Comparison of ENCODE assay signal across 8 mouse cellular contexts in genomic region chr11:50850989-50851601, GRCm38 (mm10). TPM values are rescaled to one million over a fixed set of nuclear protein-coding genes. Genes with fewer than 3 reads are reported as not detected.
DNase-seq lines count a peak whose midpoint lies in the region; ATAC-seq and TF ChIP-seq lines count a peak whose summit lies in the region.

No protein-coding gene starts in this region.

- ATAC-seq in heart, embryonic 13.5 days (ENCODE audit: extremely low read depth, insufficient number of reproducible peaks, low FRiP score, low TSS enrichment): no peak
- peak; percentile 67; the same call in 1 of the 2 replicates for ATAC-seq in kidney, embryonic 15.5 days (replicated peaks; ENCODE audit: low FRiP score)
- ATAC-seq in midbrain, embryonic 16.5 days: peak; percentile 48; the same call in 1 of the 2 replicates

- peaks cover 8% of the 10 kb centered on the region; the same call in 1 of the 2 replicates for H3K9me3 ChIP-seq in heart, embryonic 13.5 days
- no peaks in the 10 kb centered on the region for H3K9me3 ChIP-seq in ES-E14 (ENCODE audit: control insufficient read depth, insufficient read depth, low read depth, low read length)
- no peaks in the 10 kb centered on the region; the same call in 1 of the 2 replicates for H3K9me3 ChIP-seq in forebrain, embryonic 10.5 days
- H3K9me3 ChIP-seq in kidney, embryonic 15.5 days (replicated peaks): no peaks in the 10 kb centered on the region
- H3K9me3 ChIP-seq in midbrain, embryonic 16.5 days (replicated peaks; ENCODE audit: control insufficient read depth, low read length, poor library complexity, severe bottlenecking): 0 out of 2 replicates have a peak, but pooled peaks cover 3% of the 10 kb centered on the region

- peak overlapping the region; percentile 65 for H3K9ac ChIP-seq in heart, embryonic 13.5 days
- H3K9ac ChIP-seq in ES-E14 (ENCODE audit: insufficient read depth, low read depth, low read length, poor library complexity, severe bottlenecking): peak overlapping the region; percentile 39; the same call in 1 of the 2 replicates
- no peak overlapping the region for H3K9ac ChIP-seq in kidney, embryonic 15.5 days
- H3K9ac ChIP-seq in midbrain, embryonic 16.5 days (ENCODE audit: low read depth, low read length): peak overlapping the region; percentile 63

- intact Hi-C loops in heart, postnatal 25 days (cut with DNase I): no loop called here

- H3K4me1 ChIP-seq in heart, embryonic 13.5 days: peaks cover 32% of the 10 kb centered on the region
- H3K4me1 ChIP-seq in ES-E14 (ENCODE audit: control insufficient read depth in 2 of 2, insufficient read depth in 2 of 2, low read length in 2 of 2, poor library complexity in 1 of 2): peaks cover 2 to 19% of the 10 kb centered on the region in 2 experiments; a peak in 3 of 4 replicates
- H3K4me1 ChIP-seq in forebrain, embryonic 10.5 days: peaks cover 29% of the 10 kb centered on the region
- peaks cover 32% of the 10 kb centered on the region for H3K4me1 ChIP-seq in kidney, embryonic 15.5 days
- H3K4me1 ChIP-seq in midbrain, embryonic 16.5 days (ENCODE audit: control insufficient read depth, insufficient read depth, low read length): peaks cover 11% of the 10 kb centered on the region; the same call in 1 of the 2 replicates

- H3K36me3 ChIP-seq in heart, embryonic 13.5 days: no peaks in the 10 kb centered on the region
- H3K36me3 ChIP-seq in ES-E14 (ENCODE audit: control insufficient read depth, insufficient read depth, low read length, poor library complexity, severe bottlenecking): no peaks in the 10 kb centered on the region
- H3K36me3 ChIP-seq in forebrain, embryonic 10.5 days (replicated peaks): no peaks in the 10 kb centered on the region
- no peaks in the 10 kb centered on the region for H3K36me3 ChIP-seq in kidney, embryonic 15.5 days
- no peaks in the 10 kb centered on the region for H3K36me3 ChIP-seq in midbrain, embryonic 16.5 days (ENCODE audit: control insufficient read depth, insufficient read depth, low read length)

- H3K27me3 ChIP-seq in heart, embryonic 13.5 days (replicated peaks): peaks cover 71% of the 10 kb centered on the region
- H3K27me3 ChIP-seq in forebrain, embryonic 10.5 days (ENCODE audit: poor library complexity, severe bottlenecking): peaks cover 71% of the 10 kb centered on the region
- H3K27me3 ChIP-seq in kidney, embryonic 15.5 days: peaks cover 65% of the 10 kb centered on the region
- H3K27me3 ChIP-seq in midbrain, embryonic 16.5 days (ENCODE audit: control insufficient read depth, insufficient read depth, low read depth, low read length): peaks cover 49% of the 10 kb centered on the region

- peak overlapping the region; percentile 52 for H3K4me3 ChIP-seq in heart, embryonic 13.5 days
- peak overlapping the region; percentile 27 to 70 for H3K4me3 ChIP-seq in ES-E14 (ENCODE audit: insufficient read depth in 1 of 2, low read depth in 1 of 2, low read length in 2 of 2, poor library complexity in 1 of 2, severe bottlenecking in 1 of 2)
- peak overlapping the region; percentile 57 for H3K4me3 ChIP-seq in forebrain, embryonic 10.5 days
- H3K4me3 ChIP-seq in kidney, embryonic 15.5 days (replicated peaks): peak overlapping the region; percentile 48
- H3K4me3 ChIP-seq in midbrain, embryonic 16.5 days (ENCODE audit: low read depth, low read length): peak overlapping the region; percentile 53

- in situ Hi-C loops in ES-E14 (cut with MboI; ENCODE audit: low sequenced_read_pairs in 2 of 2, unreplicated experiment in 2 of 2): no loop called here

- H3K4me2 ChIP-seq in heart, embryonic 13.5 days: peak overlapping the region; percentile 73
- peak overlapping the region; percentile 90 for H3K4me2 ChIP-seq in kidney, embryonic 15.5 days
- peak overlapping the region; percentile 97 for H3K4me2 ChIP-seq in midbrain, embryonic 16.5 days (ENCODE audit: low read length)

- under 1% methylated on average over 72 of the region's 72 CpGs for WGBS in heart, embryonic 13.5 days
- under 1% methylated on average over 72 of the region's 72 CpGs for WGBS in forebrain, embryonic 10.5 days
- under 1% methylated on average over 72 of the region's 72 CpGs for WGBS in kidney, embryonic 15.5 days
- under 1% methylated on average over 57 of the region's 72 CpGs for WGBS in midbrain, embryonic 16.5 days

- H3K27ac ChIP-seq in heart, embryonic 13.5 days (replicated peaks): no peak overlapping the region
- H3K27ac ChIP-seq in ES-E14 (ENCODE audit: insufficient read depth, low read depth, low read length, poor library complexity, severe bottlenecking): no peak overlapping the region
- no peak overlapping the region for H3K27ac ChIP-seq in forebrain, embryonic 10.5 days
- no peak overlapping the region for H3K27ac ChIP-seq in kidney, embryonic 15.5 days
- H3K27ac ChIP-seq in midbrain, embryonic 16.5 days (ENCODE audit: low read length): no peak overlapping the region

- DNase-seq in heart, postnatal 25 days (ENCODE audit: low spot score): no peak
- no peak for DNase-seq in ES-E14 (ENCODE audit: low read depth, low spot score)
- peak; percentile 20 for DNase-seq in forebrain, embryonic 10.5 days (ENCODE audit: extremely low spot score, low spot score)
- no peak for DNase-seq in ovary, adult 18-20 months (ENCODE audit: low spot score)
- no peak for DNase-seq in urinary bladder, postnatal 36 days (ENCODE audit: low spot score in 2 of 2)

TF ChIP-seq in ES-E14, 5 proteins besides CTCF, POLR2A, EP300 and RAD21:
- TF ChIP-seq CHD2 (IDR thresholded peaks at IDR 0.05; ENCODE audit: low read depth, low read length) (no peak), MAFK (IDR thresholded peaks at IDR 0.05; ENCODE audit: insufficient read depth, low read depth, low read length) (no peak), ZNF384 (IDR thresholded peaks at IDR 0.05; ENCODE audit: low read depth, low read length) (no peak), HCFC1 (IDR thresholded peaks at IDR 0.05; ENCODE audit: borderline replicate concordance, insufficient read depth, low read length) (no peak), ZC3H11A (IDR thresholded peaks at IDR 0.05; ENCODE audit: borderline replicate concordance, low read depth, low read length) (no peak)

RNA-seq across cellular contexts. Expression of gene Grm6, which starts 0.6 kb away (rescaled TPM):
- not detected in 2 replicates for polyA plus RNA-seq in heart, embryonic 13.5 days (2015; fragmentation: Nextera tagmentation; extraction: Ambion mirVana)
- total RNA-seq in heart, postnatal 25 days (2021): not detected
- total RNA-seq in ES-E14 (2012; rRNA removed): 0.71 and 0.74 TPM in 2 replicates
- polyA plus RNA-seq in forebrain, embryonic 10.5 days (2016; fragmentation: Nextera tagmentation; extraction: Ambion mirVana): not detected in 2 replicates
- not detected in 2 replicates for polyA plus RNA-seq in kidney, embryonic 15.5 days (2015; fragmentation: Nextera tagmentation; extraction: Ambion mirVana)
- polyA plus RNA-seq in midbrain, embryonic 16.5 days (2015; fragmentation: Nextera tagmentation; extraction: Ambion mirVana): not detected in 2 replicates

RNA-seq across cellular contexts. Expression of gene Zfp879, which starts 9.7 kb away (rescaled TPM):
- polyA plus RNA-seq in heart, embryonic 13.5 days (2015; fragmentation: Nextera tagmentation; extraction: Ambion mirVana): 0.31 and 0.49 TPM in 2 replicates
- total RNA-seq in heart, postnatal 25 days (2021): 1 to 10 TPM; 1.1 to 1.3 TPM
- total RNA-seq in ES-E14 (2012; rRNA removed): 0.45 and 0.48 TPM in 2 replicates
- 0.84 and 0.86 TPM in 2 replicates for polyA plus RNA-seq in forebrain, embryonic 10.5 days (2016; fragmentation: Nextera tagmentation; extraction: Ambion mirVana)
- 0.76 and 0.91 TPM in 2 replicates for polyA plus RNA-seq in kidney, embryonic 15.5 days (2015; fragmentation: Nextera tagmentation; extraction: Ambion mirVana)
- 2.1 and 2.3 TPM in 2 replicates for polyA plus RNA-seq in midbrain, embryonic 16.5 days (2015; fragmentation: Nextera tagmentation; extraction: Ambion mirVana)

RNA-seq across cellular contexts. Expression of gene Zfp354c, which starts 23.6 kb away (rescaled TPM):
- 12.6 and 13.5 TPM in 2 replicates for polyA plus RNA-seq in heart, embryonic 13.5 days (2015; fragmentation: Nextera tagmentation; extraction: Ambion mirVana)
- 1 to 10 TPM; 3.4 to 4.6 TPM for total RNA-seq in heart, postnatal 25 days (2021)
- total RNA-seq in ES-E14 (2012; rRNA removed): 11.0 and 13.0 TPM in 2 replicates
- 31.1 and 31.5 TPM in 2 replicates for polyA plus RNA-seq in forebrain, embryonic 10.5 days (2016; fragmentation: Nextera tagmentation; extraction: Ambion mirVana)
- 29.3 and 31.3 TPM in 2 replicates for polyA plus RNA-seq in kidney, embryonic 15.5 days (2015; fragmentation: Nextera tagmentation; extraction: Ambion mirVana)
- polyA plus RNA-seq in midbrain, embryonic 16.5 days (2015; fragmentation: Nextera tagmentation; extraction: Ambion mirVana): 63.5 TPM in 2 replicates

RNA-seq across cellular contexts. Expression of gene Zfp454, which starts 36.4 kb away (rescaled TPM):
- polyA plus RNA-seq in heart, embryonic 13.5 days (2015; fragmentation: Nextera tagmentation; extraction: Ambion mirVana): 2.7 and 3.7 TPM in 2 replicates
- total RNA-seq in heart, postnatal 25 days (2021): 1 to 10 TPM in 1 of 2 experiments, under 1 TPM in 1; 0.86 to 1.1 TPM
- 2.7 and 3.3 TPM in 2 replicates for total RNA-seq in ES-E14 (2012; rRNA removed)
- polyA plus RNA-seq in forebrain, embryonic 10.5 days (2016; fragmentation: Nextera tagmentation; extraction: Ambion mirVana): 13.3 and 14.0 TPM in 2 replicates
- polyA plus RNA-seq in kidney, embryonic 15.5 days (2015; fragmentation: Nextera tagmentation; extraction: Ambion mirVana): 8.5 and 9.6 TPM in 2 replicates
- 12.7 and 14.0 TPM in 2 replicates for polyA plus RNA-seq in midbrain, embryonic 16.5 days (2015; fragmentation: Nextera tagmentation; extraction: Ambion mirVana)
